Mouse (Mus musculus): ENCODE data around the gene Flt1.

DNA sequence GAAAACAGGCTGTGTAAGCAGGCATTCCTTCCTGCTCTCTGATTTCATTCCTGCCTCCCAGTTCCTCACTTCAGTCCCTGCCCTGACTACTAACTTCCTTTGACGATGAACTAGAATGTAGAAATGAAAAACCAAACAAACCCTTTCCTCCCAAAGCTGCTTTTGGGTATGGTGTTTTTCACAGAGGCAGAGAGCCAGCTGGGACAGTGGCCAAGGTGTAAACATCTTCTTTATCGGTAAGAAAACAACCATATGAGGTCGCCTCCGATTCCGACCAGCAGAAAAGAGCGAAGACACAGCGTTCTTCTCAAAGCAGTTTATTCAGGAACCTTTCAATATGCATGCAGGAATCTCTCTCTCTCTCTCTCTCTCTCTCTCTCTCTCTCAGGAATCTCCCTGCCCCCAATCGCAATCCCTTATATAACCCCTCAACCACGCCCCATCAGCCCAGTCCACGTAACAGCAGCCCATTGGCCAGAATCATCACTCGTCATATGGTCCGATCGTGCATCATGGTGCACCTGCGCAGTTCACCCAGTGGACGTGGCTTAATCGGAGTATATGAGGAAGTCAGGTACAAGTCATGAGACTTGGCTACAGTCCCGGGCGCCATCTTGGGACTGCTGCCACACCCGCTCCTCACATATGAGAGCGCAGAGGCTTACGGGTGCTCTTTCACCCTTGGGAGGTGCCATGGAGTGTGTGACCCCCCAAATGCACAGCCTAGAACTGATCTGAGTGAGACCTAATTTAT is 19.3 kb upstream of the Flt1 start:
- no peak for TF ChIP-seq POLR2A (IDR thresholded peaks at IDR 0.05; ENCODE audit: low read depth, low read length)
- no peak for TF ChIP-seq CTCF (IDR thresholded peaks at IDR 0.05; ENCODE audit: extremely low read depth, insufficient read depth, insufficient read length, insufficient replicate concordance)
